Mouse (Mus musculus) ES-Bruce4 (cell line): ENCODE results near the gene Rpl23a. TPM values are rescaled to one million over a fixed set of nuclear protein-coding genes. Genes with fewer than 3 reads are reported as not detected.
A peak's percentile ranks its signal among the peaks of the same experiment; 100 is the strongest.

Source experiments
- H3K27ac ChIP-seq: 2 replicates; pipeline ENCODE4 v1.5.1; 2012; ENCODE audit warnings: low read length, inconsistent platforms; ENCODE audit not compliant: insufficient read depth
- H3K27me3 ChIP-seq: 2 replicates; pipeline ENCODE4 v1.6.1; 2012; ENCODE audit warnings: mild to moderate bottlenecking, low read length, inconsistent platforms; ENCODE audit not compliant: control insufficient read depth, poor library complexity, insufficient read depth, severe bottlenecking
- H3K36me3 ChIP-seq: 2 replicates; pipeline ENCODE4 v1.6.1; 2012; ENCODE audit warnings: inconsistent platforms, mild to moderate bottlenecking, low read length, moderate library complexity; ENCODE audit not compliant: control insufficient read depth, poor library complexity, insufficient read depth, severe bottlenecking
- H3K4me1 ChIP-seq: one replicate; pipeline ENCODE4 v1.8.1; 2011; ENCODE audit warnings: low read length; ENCODE audit not compliant: control insufficient read depth, insufficient read depth
- H3K4me3 ChIP-seq: 2 replicates; pipeline ENCODE4 v1.5.1; 2011; ENCODE audit warnings: low read depth, mild to moderate bottlenecking, low read length
- H3K9ac ChIP-seq: 2 replicates; pipeline ENCODE4 v1.6.1; 2012; ENCODE audit warnings: low read depth, mild to moderate bottlenecking, inconsistent platforms; ENCODE audit not compliant: poor library complexity, severe bottlenecking
- H3K9me3 ChIP-seq: replicated peaks from 2 replicates; pipeline ENCODE4 v1.6.1; 2012; ENCODE audit warnings: mild to moderate bottlenecking, low read length, inconsistent platforms; ENCODE audit not compliant: control insufficient read depth, poor library complexity, insufficient read depth, severe bottlenecking
- CTCF ChIP-seq: IDR thresholded peaks from one replicate; pipeline ENCODE4 v1.8.1; 2011; ENCODE audit warnings: low read depth, low read length
- EP300 ChIP-seq: IDR thresholded peaks from 2 replicates; pipeline ENCODE4 v1.6.1; 2011; ENCODE audit warnings: low read depth, low read length; ENCODE audit not compliant: insufficient read depth
- POLR2A ChIP-seq: IDR thresholded peaks from one replicate; pipeline ENCODE4 v1.8.1; 2011; ENCODE audit warnings: low read length; ENCODE audit not compliant: insufficient read depth
- polyA plus RNA-seq: library from polyadenylated mRNA; stranded (reverse); fragments of >200 nt; gene quantifications from 2 replicates; pipeline ENCODE4 v1.2.4, GENCODE M21; 2011; ENCODE audit warnings: low read depth; ENCODE audit not compliant: missing spikeins, insufficient read depth, insufficient read length

Gene Rpl23a
- polyA plus RNA-seq, 1 experiment = 2,740 TPM

DNA sequence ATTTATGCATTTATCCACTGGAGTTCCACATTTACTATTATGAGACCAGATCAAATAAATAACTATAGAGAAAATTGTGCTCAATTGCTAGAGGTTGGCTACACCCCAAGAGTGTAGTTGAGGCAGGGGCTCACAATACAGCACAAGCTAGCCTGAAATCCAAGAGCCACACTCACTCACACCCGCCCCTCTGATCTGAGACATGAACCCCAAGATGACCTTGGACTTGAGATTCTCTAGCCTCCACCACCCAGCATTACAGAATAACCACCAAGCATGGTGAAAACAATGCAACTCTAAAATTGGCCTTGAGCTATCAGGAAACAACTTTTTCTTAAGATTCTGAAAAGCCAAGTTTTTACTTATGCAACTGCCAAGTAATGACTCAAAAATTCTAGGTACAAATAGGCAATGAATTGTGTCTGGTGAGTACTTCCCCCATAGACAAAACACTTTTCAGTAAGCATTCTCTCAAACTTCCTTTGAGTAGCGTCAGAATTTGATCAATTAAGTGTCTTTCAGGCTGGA, 1.5 kb downstream of the Rpl23a start:
- Histone ChIP-seq H3K4me1 (no peaks in the 10 kb centered on the region), H3K9me3 (no peaks in the 10 kb centered on the region), H3K9ac (peak overlapping the region; percentile 100), H3K4me3 (peak overlapping the region; percentile 93), H3K27me3 (no peaks in the 10 kb centered on the region), H3K36me3 (peaks cover 39% of the 10 kb centered on the region), H3K27ac (peak overlapping the region; percentile 95)
- TF ChIP-seq CTCF = no peak
- no peak for TF ChIP-seq EP300
- TF ChIP-seq POLR2A = no peak

- no peak for TF ChIP-seq CTCF
- TF ChIP-seq EP300 = no peak
- TF ChIP-seq POLR2A = no peak
- Histone ChIP-seq H3K4me3 (peak overlapping the region; percentile 17), H3K27ac (peak overlapping the region; percentile 90), H3K27me3 (no peaks in the 10 kb centered on the region), H3K4me1 (no peaks in the 10 kb centered on the region), H3K9ac (peak overlapping the region; percentile 89), H3K36me3 (peaks cover 39% of the 10 kb centered on the region), H3K9me3 (no peaks in the 10 kb centered on the region)
Measured at GRCm38 (mm10) chr11:78180081-78180761, 3.2 kb downstream of the Rpl23a start.

DNA sequence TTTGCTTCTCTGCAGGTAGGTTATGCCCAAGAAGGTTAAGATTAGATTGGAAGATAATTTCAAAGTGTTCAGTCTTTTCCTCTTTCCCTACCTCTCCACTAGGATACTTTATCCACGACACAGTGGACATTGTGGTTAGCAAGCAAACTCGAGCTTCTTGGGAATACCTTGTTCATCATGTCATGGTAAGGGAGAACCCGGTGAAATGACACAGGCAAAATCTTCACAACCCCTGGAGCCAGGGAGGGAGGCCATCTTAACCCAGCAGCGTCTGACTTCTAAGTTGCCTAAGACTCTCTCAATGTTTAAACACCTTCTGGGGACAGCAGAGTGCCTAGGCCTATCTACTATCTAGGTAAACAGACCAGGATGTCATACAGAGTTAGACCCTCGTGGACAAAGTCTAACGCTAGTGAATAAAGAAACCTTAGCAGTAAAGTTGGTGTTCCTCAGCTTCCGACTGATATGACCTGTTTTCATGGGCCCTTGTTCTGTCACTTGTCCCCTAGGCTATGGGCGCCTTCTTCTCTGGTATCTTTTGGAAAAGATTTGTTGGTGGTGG, 3.9 kb downstream of the Rpl23a start:
- peaks cover 39% of the 10 kb centered on the region for H3K36me3 ChIP-seq
- H3K4me1 ChIP-seq = no peaks in the 10 kb centered on the region
- H3K27ac ChIP-seq = peak overlapping the region; percentile 90
- H3K27me3 ChIP-seq = no peaks in the 10 kb centered on the region
- H3K9ac ChIP-seq = peak overlapping the region; percentile 89
- H3K9me3 ChIP-seq = no peaks in the 10 kb centered on the region
- H3K4me3 ChIP-seq = peak overlapping the region; percentile 82
- TF ChIP-seq EP300 = no peak
- TF ChIP-seq CTCF = no peak
- no peak for TF ChIP-seq POLR2A

- H3K36me3 ChIP-seq = peaks cover 39% of the 10 kb centered on the region
- H3K9ac ChIP-seq = peak overlapping the region; percentile 89
- H3K27ac ChIP-seq = peak overlapping the region; percentile 90
- H3K4me3 ChIP-seq = peak overlapping the region; percentile 82
- H3K27me3 ChIP-seq = no peaks in the 10 kb centered on the region
- no peak for TF ChIP-seq POLR2A
- TF ChIP-seq CTCF = no peak
- no peak for TF ChIP-seq EP300
- H3K9me3 ChIP-seq = no peaks in the 10 kb centered on the region
- H3K4me1 ChIP-seq = no peaks in the 10 kb centered on the region
Measured at GRCm38 (mm10) chr11:78178859-78179437, 4.4 kb downstream of the Rpl23a start.

- TF ChIP-seq CTCF (peak; percentile 91), EP300 (peak; percentile 60; the same call in 1 of the 2 replicates), POLR2A (peak; percentile 42)
- Histone ChIP-seq H3K9ac (peak overlapping the region; percentile 89), H3K4me3 (peak overlapping the region; percentile 97), H3K4me1 (no peaks in the 10 kb centered on the region), H3K9me3 (no peaks in the 10 kb centered on the region), H3K36me3 (peaks cover 39% of the 10 kb centered on the region), H3K27me3 (no peaks in the 10 kb centered on the region), H3K27ac (peak overlapping the region; percentile 90)
Measured at GRCm38 (mm10) chr11:78177903-78178858, 5.2 kb downstream of the Rpl23a start.
